Mouse (Mus musculus) Patski (cell line): Measurements from ENCODE around the gene Fignl2. TPM values are rescaled to one million over a fixed set of nuclear protein-coding genes. Genes with fewer than 3 reads are reported as not detected.

Source experiments
- ATAC-seq: fragments of 100-300 bp; one replicate; pipeline ENCODE4 v1.8.0; 2021
- CTCF ChIA-PET: fragments of 350-600 bp; sonication (Branson Sonifier 250); formaldehyde crosslinking; loops from one replicate; lab custom pipeline; 2022; ENCODE audit warnings: inconsistent platforms; lab: Charles Lee
- POLR2A ChIA-PET: fragments of 350-600 bp; sonication (Branson Sonifier 250); formaldehyde crosslinking; loops from one replicate; lab custom pipeline; 2022; ENCODE audit warnings: antibody characterized with exemption, inconsistent platforms; lab: Charles Lee
- DNase-seq: peaks from one replicate; pipeline ENCODE4 v3.0.0-alpha.2; 2011; ENCODE audit warnings: low read depth, low spot score
- H3K27me3 ChIP-seq: fragments of 371-371 bp; one replicate; pipeline ENCODE4 v1.5.1; 2021
- CTCF ChIP-seq: fragments of 100-300 bp; IDR thresholded peaks from one replicate; pipeline ENCODE4 v1.5.1; 2021
- in situ Hi-C: fragments of 300-500 bp; cut with MboI; formaldehyde crosslinking; loops from 3 replicates; pipeline ENCODE4 v1.11.1; 2018; ENCODE audit warnings: low pct_unique_long_range_greater_than_20kb, mixed read lengths
- polyA plus RNA-seq: library from polyadenylated mRNA; unstranded; gene quantifications from one replicate; pipeline ENCODE4 v1.2.3, GENCODE M21; 2021

Fignl2 gene
- polyA plus RNA-seq, 1 experiment from 2014 or later = 5.7 TPM

- TF ChIP-seq CTCF = no peak
- in situ Hi-C loops = no loop called here
- ChIA-PET POLR2A (interaction anchor here (0.7 to 1.3 kb wide), 3 partner anchors 18 to 574 kb away, joined by 3 to 4 read pairs (median 3); no protein-coding TSS in a partner anchor), CTCF (interaction anchor here (0.9 kb wide), 1 partner anchor 12 kb away, joined by 3 read pairs; no protein-coding TSS in a partner anchor)
- no peak for DNase-seq
- peak; percentile 81 for ATAC-seq
- H3K27me3 ChIP-seq = no peaks in the 10 kb centered on the region
These were observed 377 bp upstream of the Fignl2 start for GRCm38 (mm10) chr15:101078731-101079156.

GRCm38 (mm10) chr15:101077001-101077812 lies 1.2 kb downstream of the Fignl2 start:
- DNase-seq (no peak), ATAC-seq (no peak)
- TF ChIP-seq CTCF = no peak
- ChIA-PET CTCF (interaction anchor here (0.7 kb wide), 1 partner anchor 35 kb away, joined by 3 read pairs; no protein-coding TSS in a partner anchor), POLR2A (interaction anchor here (0.6 to 1.0 kb wide), 2 partner anchors 8 to 25 kb away, joined by 3 to 4 read pairs; no protein-coding TSS in a partner anchor)
- H3K27me3 ChIP-seq = no peaks in the 10 kb centered on the region
- in situ Hi-C loops = no loop called here

DNA sequence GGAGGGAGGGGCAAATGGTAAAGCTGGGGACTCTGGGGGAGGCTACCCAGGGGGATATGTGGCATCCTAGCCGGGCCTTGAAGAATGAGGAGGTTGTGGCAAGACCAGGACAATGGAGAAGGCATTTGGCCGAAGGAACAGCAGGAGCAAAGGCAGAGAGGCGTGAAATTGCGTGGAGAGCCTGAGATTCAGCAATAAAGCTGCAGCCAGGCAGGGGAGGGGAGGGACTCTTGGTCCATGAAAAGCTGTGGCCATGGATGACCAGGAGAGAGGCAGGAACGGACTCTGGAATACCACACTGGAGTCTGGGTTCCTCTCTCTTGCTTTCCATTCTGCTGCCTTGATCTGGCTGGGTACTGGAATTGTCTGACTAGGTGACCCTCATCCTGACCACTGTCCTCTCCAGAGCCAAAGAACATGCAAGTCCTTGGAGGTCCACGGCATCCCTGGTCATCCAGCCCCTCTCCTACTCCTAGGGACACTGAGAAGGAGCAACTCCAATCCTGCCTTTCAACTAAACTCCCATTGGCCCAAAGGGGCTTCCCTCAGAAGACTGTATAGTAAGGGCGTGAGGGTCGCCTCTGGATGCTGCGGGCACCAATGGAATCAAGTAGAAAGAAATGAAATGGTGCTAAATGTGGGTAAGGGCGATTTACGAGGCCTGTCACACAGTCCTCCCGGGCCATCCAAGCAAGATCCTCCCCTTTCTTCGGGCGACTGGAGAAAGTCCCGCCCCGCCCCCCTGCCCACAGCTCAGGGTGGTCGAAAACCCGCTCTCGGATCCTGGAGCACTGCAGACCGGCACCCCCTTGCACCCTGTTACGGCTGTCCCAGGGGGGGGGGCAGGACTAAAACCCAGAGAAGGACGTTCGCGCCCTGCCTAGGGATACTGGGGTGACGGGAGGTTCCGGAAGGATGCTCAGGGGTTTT lies 2.0 kb downstream of the Fignl2 start:
- no peak for ATAC-seq
- ChIA-PET POLR2A (interaction anchor here (0.6 to 1.3 kb wide), 2 partner anchors 24 to 67 kb away, joined by 4 read pairs; no protein-coding TSS in a partner anchor), CTCF (interaction anchor here (1.4 kb wide), 1 partner anchor 34 kb away, joined by 4 read pairs; no protein-coding TSS in a partner anchor)
- no peaks in the 10 kb centered on the region for H3K27me3 ChIP-seq
- in situ Hi-C loops = no loop called here
- no peak for DNase-seq
- TF ChIP-seq CTCF = no peak

- H3K27me3 ChIP-seq = no peaks in the 10 kb centered on the region
- ATAC-seq = no peak
- CTCF ChIA-PET = interaction anchor here (1.4 kb wide), 3 partner anchors 10 to 33 kb away, joined by 4 read pairs; no protein-coding TSS in a partner anchor
- in situ Hi-C loops = no loop called here
- POLR2A ChIA-PET = interaction anchor here (0.7 to 1.3 kb wide), 2 partner anchors 68 to 163 kb away, joined by 3 to 4 read pairs; no protein-coding TSS in a partner anchor
- no peak for DNase-seq
- no peak for TF ChIP-seq CTCF
These were observed 2.7 kb downstream of the Fignl2 start for GRCm38 (mm10) chr15:101075656-101076055.

- DNase-seq (no peak), ATAC-seq (no peak)
- POLR2A ChIA-PET = interaction anchor here (0.7 to 1.3 kb wide), 2 partner anchors 68 to 164 kb away, joined by 3 to 4 read pairs; no protein-coding TSS in a partner anchor
- in situ Hi-C loops = no loop called here
- H3K27me3 ChIP-seq = no peaks in the 10 kb centered on the region
- CTCF ChIA-PET = interaction anchor here (1.4 kb wide), 3 partner anchors 9 to 32 kb away, joined by 4 read pairs; no protein-coding TSS in a partner anchor
- no peak for TF ChIP-seq CTCF
These were observed 3.2 kb downstream of the Fignl2 start for GRCm38 (mm10) chr15:101075150-101075549.

DNA sequence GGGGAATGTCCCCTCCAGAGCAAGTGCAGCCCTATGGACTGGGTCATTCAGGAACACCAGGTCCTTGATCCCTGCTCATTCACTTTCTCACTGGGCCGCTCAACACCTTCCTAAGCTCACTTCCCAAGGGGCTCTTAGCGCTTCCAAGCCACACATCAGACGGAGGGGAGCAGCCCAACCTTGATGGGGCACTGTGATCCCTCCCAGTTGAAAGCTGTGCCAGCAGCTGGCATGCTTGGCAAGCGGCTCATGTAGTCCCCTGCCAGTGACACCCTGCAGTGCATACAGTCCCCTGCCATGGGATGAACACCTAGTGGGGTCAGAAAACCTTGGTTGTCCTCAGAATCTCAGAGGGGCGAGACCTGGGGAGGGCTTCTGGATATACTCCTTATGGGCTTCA lies 4.3 kb downstream of the Fignl2 start:
- CTCF ChIA-PET = interaction anchor here (1.4 kb wide), 2 partner anchors 8 to 28 kb away, joined by 4 read pairs; no protein-coding TSS in a partner anchor
- no peaks in the 10 kb centered on the region for H3K27me3 ChIP-seq
- in situ Hi-C loops = no loop called here
- POLR2A ChIA-PET = no interaction called here
- no peak for TF ChIP-seq CTCF
- ATAC-seq (no peak), DNase-seq (no peak)

- H3K27me3 ChIP-seq = no peaks in the 10 kb centered on the region
- in situ Hi-C loops = no loop called here
- ChIA-PET POLR2A (no interaction called here), CTCF (interaction anchor here (1.3 kb wide), 1 partner anchor 33 kb away, joined by 3 read pairs; no protein-coding TSS in a partner anchor)
- ATAC-seq (no peak), DNase-seq (no peak)
- no peak for TF ChIP-seq CTCF
These were observed 5.6 kb downstream of the Fignl2 start for GRCm38 (mm10) chr15:101072736-101073135.

DNA sequence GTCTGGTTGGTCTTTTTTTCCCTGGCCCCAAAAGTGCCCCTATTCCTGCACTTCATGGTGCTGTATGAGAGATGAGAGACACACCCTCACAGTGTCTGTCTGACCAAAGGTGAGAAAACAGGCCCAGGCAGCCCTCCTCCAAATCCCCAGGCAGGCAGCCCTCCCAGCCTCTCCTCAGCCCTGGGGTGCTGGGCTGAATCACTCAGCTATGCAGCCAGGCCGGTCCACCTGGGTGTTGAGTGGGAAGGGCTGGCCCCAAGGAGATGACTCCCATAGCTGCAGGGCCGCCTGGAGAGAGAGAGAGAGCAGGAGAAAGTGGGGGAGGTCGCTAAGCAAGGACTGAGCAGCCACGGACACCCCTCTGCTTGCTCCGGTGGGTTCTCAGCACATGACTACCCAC lies 7.6 kb downstream of the Fignl2 start:
- ATAC-seq (no peak), DNase-seq (no peak)
- no peak for TF ChIP-seq CTCF
- no peaks in the 10 kb centered on the region for H3K27me3 ChIP-seq
- ChIA-PET CTCF (no interaction called here), POLR2A (no interaction called here)
- in situ Hi-C loops = no loop called here

DNA sequence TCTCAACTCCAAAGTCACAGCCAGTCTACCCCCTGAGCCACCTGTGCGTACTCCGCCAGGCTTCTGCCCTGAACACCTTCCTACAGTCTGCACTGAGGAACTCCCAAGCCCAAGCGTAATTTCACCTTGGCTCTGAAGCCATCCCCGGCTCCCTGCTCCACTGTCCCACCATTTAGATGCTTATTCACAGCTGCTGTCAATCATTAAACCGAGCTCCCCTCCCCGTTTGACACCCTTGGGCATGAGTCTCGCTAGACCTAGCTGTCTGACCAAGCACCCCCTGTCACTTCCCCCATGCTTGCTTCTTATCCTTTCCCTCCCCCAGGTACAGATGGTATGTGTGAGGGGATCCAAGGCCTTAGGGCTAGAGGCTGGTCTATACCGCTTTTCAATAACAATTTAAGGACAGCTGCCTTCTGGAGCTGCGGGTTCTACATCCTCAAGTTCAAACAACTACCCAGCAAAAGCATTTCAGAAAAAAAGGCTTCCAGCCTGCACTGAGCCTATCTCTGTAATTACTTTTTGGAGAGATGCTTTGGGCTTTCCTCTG lies 8.7 kb downstream of the Fignl2 start:
- POLR2A ChIA-PET = interaction anchor here (0.9 kb wide), 1 partner anchor 8 kb away, joined by 3 read pairs; no protein-coding TSS in a partner anchor
- H3K27me3 ChIP-seq = no peaks in the 10 kb centered on the region

More for the DNA sequence above, 8.7 kb downstream of the Fignl2 start:
- TF ChIP-seq CTCF = no peak
- in situ Hi-C loops = no loop called here
- DNase-seq = no peak
- CTCF ChIA-PET = interaction anchor here (0.9 kb wide), 1 partner anchor 27 kb away, joined by 3 read pairs; no protein-coding TSS in a partner anchor
- ATAC-seq = no peak
